Mouse (Mus musculus): ENCODE results near the gene Zdhhc7.
A peak's percentile ranks its signal among the peaks of the same experiment; 100 is the strongest.

Gene Zdhhc7

DNA sequence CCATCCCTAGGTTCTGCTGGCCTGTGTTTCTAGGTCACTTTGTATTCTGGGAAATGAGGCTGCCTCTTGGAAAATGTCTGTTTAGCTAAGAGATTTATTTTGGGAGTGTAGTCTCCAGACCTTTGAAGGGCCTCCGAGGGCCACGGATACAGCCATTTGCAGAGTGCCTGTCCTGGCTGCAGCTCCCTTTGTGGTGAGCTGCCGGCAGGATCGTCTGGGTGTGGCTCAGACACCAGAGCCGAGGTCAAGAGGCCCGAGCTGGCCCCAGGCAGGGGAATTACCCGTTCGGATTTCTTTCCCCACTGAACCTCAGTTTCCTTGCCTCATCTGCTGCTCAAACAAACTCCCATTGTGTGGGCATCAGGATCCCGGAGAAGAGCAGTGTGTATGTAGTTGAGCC lies 65.2 kb downstream of the Zdhhc7 start:
- no peak for DNase-seq (ENCODE audit: low spot score)

DNA sequence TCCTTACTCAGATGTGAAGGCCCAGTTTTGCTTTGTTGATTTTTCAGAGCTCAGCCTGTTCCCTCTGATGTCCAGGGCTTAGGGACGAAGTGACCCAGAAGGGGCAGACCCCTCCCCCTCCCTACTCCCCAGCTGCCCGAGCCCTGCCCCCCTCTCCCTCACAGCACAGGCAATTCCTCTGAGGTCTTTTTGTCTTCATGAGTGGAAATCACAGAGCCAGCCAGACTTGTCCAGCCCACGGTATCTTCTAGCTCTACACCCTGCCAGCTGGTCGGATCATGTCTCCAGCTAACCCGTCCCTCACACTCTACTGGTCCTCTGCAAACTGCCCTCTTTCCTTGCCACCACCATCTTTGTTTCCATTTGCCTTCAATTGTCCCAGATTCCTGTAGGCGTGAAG lies 66.8 kb downstream of the Zdhhc7 start:
- DNase-seq (ENCODE audit: low spot score), result peak; percentile 66

DNA sequence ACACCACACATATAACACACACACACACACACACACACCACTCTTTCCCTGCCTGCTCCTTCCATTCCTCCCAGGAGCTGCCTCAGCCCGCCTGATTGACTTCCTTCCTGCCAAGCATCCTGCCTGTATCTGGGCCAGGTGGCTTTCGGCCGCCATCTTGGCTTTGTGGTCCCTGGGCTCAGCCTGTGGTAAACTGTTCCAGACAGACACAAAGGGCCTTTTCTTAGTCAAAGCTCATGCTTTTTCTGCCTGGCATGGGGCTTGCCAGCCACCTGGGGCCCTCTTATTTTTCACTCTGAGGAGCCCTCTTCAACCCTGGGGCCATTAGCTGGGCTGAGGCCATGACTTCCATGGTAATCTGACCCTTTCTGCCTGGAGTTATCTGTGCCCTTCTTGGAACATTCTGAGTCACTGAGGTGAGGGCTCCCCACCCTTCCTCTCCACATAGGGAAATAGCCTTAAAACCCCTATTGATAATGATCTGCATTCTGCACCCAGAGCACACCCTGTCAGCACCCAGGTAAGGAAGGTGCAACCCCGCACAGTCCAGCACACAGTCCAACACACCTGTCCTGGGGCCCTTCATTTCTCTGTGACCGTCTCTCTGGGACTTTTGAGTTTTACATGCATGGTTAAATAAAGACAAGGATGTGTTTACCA lies 68.6 kb downstream of the Zdhhc7 start:
- no peak for DNase-seq (ENCODE audit: low spot score)

Measured in retina, embryonic 14.5 days (tissue).